Mouse (Mus musculus) inflammation-experienced regulatory T-cells, adult 6 months (primary cell): ENCODE data around the gene Nkapl. TPM values are rescaled to one million over a fixed set of nuclear protein-coding genes. Genes with fewer than 3 reads are reported as not detected.

Experiments used
- ATAC-seq: one replicate; pipeline ENCODE4 v1.8.0; 2017
- polyA plus RNA-seq, 3 experiments: library from polyadenylated mRNA; unstranded; fragments of 100-300 nt; shearing (Covaris generic); gene quantifications; one replicate each; pipeline ENCODE4 v1.2.1; 2017

Gene Nkapl
- polyA plus RNA-seq, 3 experiments from 2014 or later, result 0.62 TPM; not detected in 2

DNA sequence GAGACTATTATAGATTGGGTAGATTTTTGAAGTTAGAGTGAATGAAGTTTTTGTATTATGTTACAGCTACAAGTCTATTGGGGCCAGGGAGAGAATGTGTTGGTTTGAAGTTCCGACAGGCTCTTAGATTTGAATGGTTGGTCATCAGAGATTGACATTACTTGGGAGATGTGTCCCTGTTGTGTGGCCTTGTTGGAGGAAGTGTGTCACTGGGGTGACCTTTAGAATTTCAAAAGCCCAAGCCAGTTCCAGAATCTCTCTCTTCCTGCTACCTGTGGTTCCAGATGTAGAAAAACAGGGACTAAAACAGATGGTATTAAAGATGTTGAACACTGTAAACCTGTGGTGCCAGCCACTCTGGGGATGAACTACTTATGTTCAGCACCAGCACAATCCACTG, 40.7 kb downstream of the Nkapl start:
- ATAC-seq, result no peak

DNA sequence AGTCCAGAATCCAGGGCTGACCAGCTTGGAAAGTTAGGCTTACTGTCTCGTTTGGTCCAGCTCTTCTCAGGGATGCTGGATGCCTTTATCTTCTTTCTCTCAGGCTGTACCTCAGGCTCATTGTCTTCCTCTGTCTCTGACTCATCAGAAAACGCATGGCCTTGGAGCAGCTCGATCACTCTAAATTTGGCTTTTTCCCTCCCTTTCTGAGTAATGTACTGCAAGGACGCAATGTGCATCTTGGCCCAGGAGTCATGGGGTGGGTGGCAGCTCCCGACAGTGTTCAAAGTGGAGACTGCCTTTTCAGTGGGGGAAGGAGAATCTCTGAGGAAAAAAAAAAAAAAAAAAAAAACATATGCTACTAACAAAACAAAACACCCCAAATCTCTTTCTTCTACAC, 45.0 kb downstream of the Nkapl start:
- ATAC-seq, result no peak

DNA sequence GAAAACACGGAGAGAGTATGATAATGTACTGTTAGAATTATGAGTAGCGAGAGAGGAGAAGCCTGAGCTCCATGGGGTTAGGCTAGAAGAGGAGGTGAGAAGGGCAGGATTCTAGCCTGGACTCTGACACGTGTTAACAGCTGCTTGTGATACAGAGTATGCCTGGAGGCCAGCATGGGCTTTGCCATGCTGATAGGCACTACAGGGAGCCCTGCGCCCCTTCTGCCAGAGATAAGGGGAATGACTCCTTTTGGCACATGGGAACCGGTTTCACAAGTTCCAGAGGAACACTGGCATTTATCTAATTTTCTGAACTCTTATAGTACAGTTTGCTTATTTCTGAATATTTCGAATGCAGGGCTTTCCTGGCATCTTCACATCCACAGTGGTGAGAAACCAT, 49.4 kb downstream of the Nkapl start:
- ATAC-seq, result no peak

DNA sequence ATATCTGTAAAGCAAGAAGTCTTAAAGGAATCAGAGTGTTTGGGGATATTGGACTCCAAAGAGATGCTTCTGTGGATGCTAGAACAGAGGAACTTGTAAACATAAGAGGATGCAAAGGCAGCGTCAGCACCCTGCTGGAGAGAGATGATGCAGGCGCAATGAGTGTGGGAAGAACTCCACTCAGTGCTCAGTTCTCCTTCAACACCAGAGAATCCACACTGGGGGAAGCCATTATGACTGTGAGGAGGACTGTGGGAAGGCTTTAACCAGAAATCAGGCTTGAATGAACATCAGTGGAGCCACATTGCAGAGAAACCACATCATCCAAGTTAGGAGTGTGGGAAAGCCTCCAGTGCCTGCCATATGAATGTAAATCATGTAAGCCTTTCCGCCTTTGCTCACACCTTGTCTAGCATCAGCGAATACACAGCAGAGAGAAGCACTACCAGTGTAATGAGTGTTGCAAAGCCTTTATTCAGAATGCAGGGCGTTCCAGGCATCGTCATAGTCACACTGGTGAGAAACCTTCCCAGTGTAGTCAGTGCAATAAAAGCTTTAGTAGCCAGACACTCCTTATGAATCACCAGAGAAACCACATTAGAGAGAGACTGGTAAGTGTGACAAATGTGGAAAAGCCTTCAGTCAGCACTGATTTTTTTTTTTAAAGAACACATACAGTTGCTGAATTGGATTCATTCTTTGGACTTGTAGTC, 50.9 kb downstream of the Nkapl start:
- ATAC-seq, result no peak

Other genes with a start within 250 kb of the Nkapl start
- gene Gpx5, start 175.8 kb downstream of the Nkapl start, polyA plus RNA-seq, result not detected
- not detected for gene Gpx6, start 156.4 kb downstream of the Nkapl start, polyA plus RNA-seq
- not detected for gene Olfr1367, start 121.6 kb downstream of the Nkapl start, polyA plus RNA-seq
- 1 to 10 TPM; 3.9 to 9.2 (median 8.1) TPM for gene Zscan12, start 105.7 kb downstream of the Nkapl start, polyA plus RNA-seq
- 10 to 100 TPM; 23.7 to 42.0 (median 33.0) TPM for gene Zkscan3, start 65.8 kb downstream of the Nkapl start, polyA plus RNA-seq
- gene Pgbd1, start 27.5 kb downstream of the Nkapl start, polyA plus RNA-seq, result 1 to 10 TPM in 2 of 3 experiments, under 1 TPM in 1; 0.68 to 1.7 (median 1.6) TPM
- gene Zscan26, start 14.8 kb downstream of the Nkapl start, polyA plus RNA-seq, result 10 to 100 TPM; 42.6 to 84.1 (median 72.6) TPM
- gene Zkscan4, start 10.4 kb upstream of the Nkapl start, polyA plus RNA-seq, result not detected
- not detected for gene Gm10065, start 10.9 kb upstream of the Nkapl start, polyA plus RNA-seq
- under 1 TPM in 1 of 3 experiments, not detected in 2; 0.17 TPM for gene AK157302, start 26.7 kb upstream of the Nkapl start, polyA plus RNA-seq
- 10 to 100 TPM in 2 of 3 experiments, 1 to 10 TPM in 1; 5.4 to 41.4 (median 31.6) TPM for gene Gm11273, start 32.9 kb upstream of the Nkapl start, polyA plus RNA-seq
- 1 to 10 TPM; 5.8 to 8.7 (median 5.9) TPM for gene Zkscan8, start 62.6 kb upstream of the Nkapl start, polyA plus RNA-seq
- not detected for gene Olfr1366, start 74.3 kb upstream of the Nkapl start, polyA plus RNA-seq
- gene Olfr1535, start 91.4 kb upstream of the Nkapl start, polyA plus RNA-seq, result under 1 TPM in 2 of 3 experiments, not detected in 1; 0.11 to 0.19 TPM
- gene Olfr1364, start 113.2 kb upstream of the Nkapl start, polyA plus RNA-seq, result not detected
- gene Olfr1362, start 145.5 kb upstream of the Nkapl start, polyA plus RNA-seq, result not detected
- not detected for gene Olfr11, start 174.0 kb upstream of the Nkapl start, polyA plus RNA-seq
- not detected for gene Olfr1361, start 194.9 kb upstream of the Nkapl start, polyA plus RNA-seq
- gene Olfr1360, start 208.9 kb upstream of the Nkapl start, polyA plus RNA-seq, result not detected
- not detected for gene Olfr1359, start 229.6 kb upstream of the Nkapl start, polyA plus RNA-seq
- gene Hist1h2bl, start 247.6 kb upstream of the Nkapl start, polyA plus RNA-seq, result not detected
- gene Hist1h2ai, start 247.9 kb upstream of the Nkapl start, polyA plus RNA-seq, result 10 to 100 TPM in 1 of 3 experiments, not detected in 2; 25.0 TPM
- gene Hist1h3h, start 249.2 kb upstream of the Nkapl start, polyA plus RNA-seq, result 1 to 10 TPM in 1 of 3 experiments, not detected in 2; 4.9 TPM